Mouse (Mus musculus) heart, embryonic 11.5 days (tissue): Measurements from ENCODE around the gene Rpl29. TPM values are rescaled to one million over a fixed set of nuclear protein-coding genes. Genes with fewer than 3 reads are reported as not detected.

Experiments
- ATAC-seq: fragments of 200-750 bp; cut with Nextera tagmentation; replicated peaks from 2 replicates; pipeline ENCODE4 v1.8.0; 2017; ENCODE audit warnings: moderate library complexity; ENCODE audit not compliant: insufficient number of reproducible peaks, low FRiP score, low TSS enrichment
- H3K27ac ChIP-seq: fragments of 300-500 bp; sonication (generic); 2 replicates; pipeline ENCODE4 v1.5.1; 2014; ENCODE audit warnings: mild to moderate bottlenecking, low read depth, low read length
- H3K27me3 ChIP-seq: fragments of 300-500 bp; sonication (generic); 2 replicates; pipeline ENCODE4 v1.6.1; 2014; ENCODE audit warnings: mild to moderate bottlenecking, low read length, mixed read lengths; ENCODE audit not compliant: control insufficient read depth, insufficient read depth
- H3K36me3 ChIP-seq: fragments of 300-500 bp; sonication (generic); 2 replicates; pipeline ENCODE4 v1.6.1; 2014; ENCODE audit warnings: mild to moderate bottlenecking, low read length, moderate library complexity, mixed read lengths; ENCODE audit not compliant: control insufficient read depth, insufficient read depth
- H3K4me1 ChIP-seq: fragments of 300-500 bp; sonication (generic); 2 replicates; pipeline ENCODE4 v1.6.1; 2014; ENCODE audit warnings: low read length; ENCODE audit not compliant: control insufficient read depth, insufficient read depth
- H3K4me2 ChIP-seq: fragments of 300-500 bp; sonication (generic); 2 replicates; pipeline ENCODE4 v1.6.1; 2014; ENCODE audit warnings: mild to moderate bottlenecking, moderate library complexity
- H3K4me3 ChIP-seq: fragments of 300-500 bp; sonication (generic); 2 replicates; pipeline ENCODE4 v1.5.1; 2014; ENCODE audit warnings: low read depth, low read length
- H3K9ac ChIP-seq: fragments of 300-500 bp; sonication (generic); 2 replicates; pipeline ENCODE4 v1.6.1; 2014; ENCODE audit warnings: mild to moderate bottlenecking, low read depth, low read length, moderate library complexity
- H3K9me3 ChIP-seq: fragments of 300-500 bp; sonication (generic); replicated peaks from 2 replicates; pipeline ENCODE4 v1.6.1; 2016; ENCODE audit warnings: low read length; ENCODE audit not compliant: control insufficient read depth
- WGBS: fragments of 180-500 bp; shearing (Covaris S2); extraction: QIAGEN DNeasy Blood & Tissue Kit; methylation state at CpG from one replicate; pipeline ENCODE4 v1.1.7; 2014; ENCODE audit not compliant: insufficient replicate concordance; 5-methylcytosine and 5-hydroxymethylcytosine counted together
- polyA plus RNA-seq: library from polyadenylated mRNA; unstranded; fragments of >200 nt; fragmentation: Nextera tagmentation; extraction: Ambion mirVana; gene quantifications from 2 replicates; pipeline ENCODE4 v1.2.1, GENCODE M21; 2014

The Rpl29 gene
- polyA plus RNA-seq, 1 experiment from 2014 or later, result 851 TPM

- H3K9me3 ChIP-seq, result no peaks in the 10 kb centered on the region
- peak overlapping the region; percentile 91 for H3K27ac ChIP-seq
- H3K4me3 ChIP-seq, result peak overlapping the region; percentile 77
- 0 out of 2 replicates have a peak, but pooled peaks have one; percentile 7 for ATAC-seq
- H3K4me2 ChIP-seq, result peak overlapping the region; percentile 96
- 1% methylated on average over 16 of the region's 17 CpGs for WGBS
- H3K9ac ChIP-seq, result peak overlapping the region; percentile 92
- H3K36me3 ChIP-seq, result peaks cover 3% of the 10 kb centered on the region; the same call in 1 of the 2 replicates
- peaks cover 64% of the 10 kb centered on the region for H3K4me1 ChIP-seq
- peaks cover 7% of the 10 kb centered on the region for H3K27me3 ChIP-seq
Measured at GRCm38 (mm10) chr9:106454888-106455681, 25.8 kb downstream of the Rpl29 start.

DNA sequence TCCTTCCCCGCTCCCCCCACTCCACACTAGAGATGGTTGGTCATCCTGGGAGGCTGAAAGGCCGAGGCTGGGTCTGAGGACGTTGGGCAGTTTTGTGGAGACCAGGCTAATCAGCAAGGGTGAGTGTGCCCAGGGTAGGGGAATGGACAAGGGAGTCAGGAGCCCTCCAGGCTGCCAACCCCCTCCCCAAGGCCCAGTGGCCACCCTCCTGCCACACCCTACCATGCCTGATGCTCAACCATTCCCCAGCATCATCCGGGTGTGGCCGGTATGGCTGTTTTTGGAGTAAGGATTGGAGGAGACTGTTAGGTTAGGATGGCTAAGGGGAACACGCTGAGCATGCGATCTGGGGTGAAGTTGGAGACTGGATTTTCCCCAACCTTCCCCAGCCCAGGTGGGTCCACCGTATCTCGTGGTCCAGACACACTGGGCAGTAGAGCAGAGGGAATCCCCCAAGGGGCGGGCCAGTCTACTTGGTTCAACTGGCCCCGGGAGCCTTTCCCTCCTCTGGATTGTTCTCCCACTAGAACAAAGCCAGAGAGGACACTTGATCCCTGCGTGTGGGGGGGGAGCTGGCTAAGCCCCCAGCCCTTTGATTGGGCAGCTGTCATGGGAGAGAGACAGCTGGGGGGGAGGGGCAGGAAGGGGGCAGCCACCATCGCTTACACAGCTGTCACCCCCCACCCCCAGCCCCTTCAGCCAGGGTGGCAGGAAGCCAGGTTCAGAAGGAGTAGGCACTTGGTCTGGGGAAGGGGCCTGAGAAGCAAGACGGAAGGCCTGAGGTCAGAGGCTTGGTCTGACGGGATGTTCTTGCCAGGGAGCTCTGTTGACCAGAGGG, 27.3 kb downstream of the Rpl29 start:
- no peak for ATAC-seq
- peak overlapping the region; percentile 18 for H3K27ac ChIP-seq
- 41% methylated on average over 15 of the region's 15 CpGs for WGBS
- peaks cover 6% of the 10 kb centered on the region; the same call in 1 of the 2 replicates for H3K36me3 ChIP-seq
- no peaks in the 10 kb centered on the region for H3K9me3 ChIP-seq
- H3K4me1 ChIP-seq, result peaks cover 52% of the 10 kb centered on the region
- H3K9ac ChIP-seq, result peak overlapping the region; percentile 52; the same call in 1 of the 2 replicates
- peak overlapping the region; percentile 96 for H3K4me2 ChIP-seq
- peaks cover 7% of the 10 kb centered on the region for H3K27me3 ChIP-seq
- H3K4me3 ChIP-seq, result peak overlapping the region; percentile 77; the same call in 1 of the 2 replicates

GRCm38 (mm10) chr9:106457163-106457559, 27.9 kb downstream of the Rpl29 start:
- ATAC-seq, result no peak
- H3K4me2 ChIP-seq, result peak overlapping the region; percentile 96
- H3K36me3 ChIP-seq, result peaks cover 6% of the 10 kb centered on the region; the same call in 1 of the 2 replicates
- peaks cover 52% of the 10 kb centered on the region for H3K4me1 ChIP-seq
- H3K9me3 ChIP-seq, result no peaks in the 10 kb centered on the region
- peak overlapping the region; percentile 18 for H3K27ac ChIP-seq
- peak overlapping the region; percentile 52; the same call in 1 of the 2 replicates for H3K9ac ChIP-seq
- no peak overlapping the region for H3K4me3 ChIP-seq
- H3K27me3 ChIP-seq, result peaks cover 3% of the 10 kb centered on the region; the same call in 1 of the 2 replicates
- 61% methylated on average over 9 of the region's 9 CpGs for WGBS

DNA sequence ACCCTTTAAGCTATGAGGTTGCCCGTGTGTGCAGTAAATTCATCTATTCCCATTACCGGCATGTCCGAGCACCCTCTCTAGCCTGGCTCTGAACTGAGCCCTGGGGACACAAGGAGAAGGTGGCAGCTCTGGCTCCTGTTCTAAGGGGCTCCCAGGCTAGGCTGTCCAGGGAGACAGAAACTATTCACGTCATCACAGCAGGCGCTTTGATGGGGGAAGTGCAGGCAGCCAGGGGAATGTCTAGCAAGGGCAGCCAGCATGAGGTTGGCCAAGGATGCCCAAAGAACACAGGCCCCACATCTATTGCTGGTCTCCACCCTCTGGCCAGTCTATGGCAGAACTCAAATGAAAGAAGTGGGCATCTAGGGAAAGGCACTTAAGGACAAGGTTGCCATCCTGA, 28.7 kb downstream of the Rpl29 start:
- 76% methylated on average over 5 of the region's 5 CpGs for WGBS
- Histone ChIP-seq H3K4me3 (no peak overlapping the region), H3K4me1 (peaks cover 44% of the 10 kb centered on the region), H3K9ac (0 out of 2 replicates have a peak overlapping the region, but pooled peaks have one; percentile 28), H3K36me3 (peaks cover 6% of the 10 kb centered on the region; the same call in 1 of the 2 replicates), H3K4me2 (no peak overlapping the region), H3K9me3 (no peaks in the 10 kb centered on the region), H3K27me3 (no peaks in the 10 kb centered on the region), H3K27ac (0 out of 2 replicates have a peak overlapping the region, but pooled peaks have one; percentile 18)
- ATAC-seq, result no peak

DNA sequence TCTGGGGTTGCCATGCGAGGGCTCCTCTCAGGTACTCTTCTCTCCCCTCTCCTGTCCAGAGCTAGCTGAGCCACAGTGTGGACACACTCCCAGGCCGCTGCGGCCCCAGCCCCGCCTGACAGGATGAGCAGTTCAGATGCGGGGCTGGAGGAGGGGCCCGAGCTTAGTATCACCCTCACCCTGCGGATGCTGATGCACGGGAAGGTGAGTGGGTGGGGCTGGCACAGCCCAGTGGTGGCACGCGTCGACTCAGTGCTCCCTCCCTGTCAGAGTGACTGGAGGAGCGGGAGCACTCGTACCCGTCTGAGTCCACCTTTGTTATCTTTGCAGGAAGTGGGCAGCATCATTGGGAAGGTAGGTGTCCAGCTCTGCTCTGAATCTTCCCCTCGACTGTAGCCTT, 30.7 kb downstream of the Rpl29 start:
- no peak overlapping the region for H3K4me2 ChIP-seq
- peaks cover 10% of the 10 kb centered on the region for H3K36me3 ChIP-seq
- ATAC-seq, result no peak
- no peak overlapping the region for H3K27ac ChIP-seq
- no peak overlapping the region for H3K9ac ChIP-seq
- H3K27me3 ChIP-seq, result peaks cover 5% of the 10 kb centered on the region; the same call in 1 of the 2 replicates
- 74% methylated on average over 15 of the region's 15 CpGs for WGBS
- H3K4me1 ChIP-seq, result peaks cover 43% of the 10 kb centered on the region
- no peaks in the 10 kb centered on the region for H3K9me3 ChIP-seq
- H3K4me3 ChIP-seq, result no peak overlapping the region

DNA sequence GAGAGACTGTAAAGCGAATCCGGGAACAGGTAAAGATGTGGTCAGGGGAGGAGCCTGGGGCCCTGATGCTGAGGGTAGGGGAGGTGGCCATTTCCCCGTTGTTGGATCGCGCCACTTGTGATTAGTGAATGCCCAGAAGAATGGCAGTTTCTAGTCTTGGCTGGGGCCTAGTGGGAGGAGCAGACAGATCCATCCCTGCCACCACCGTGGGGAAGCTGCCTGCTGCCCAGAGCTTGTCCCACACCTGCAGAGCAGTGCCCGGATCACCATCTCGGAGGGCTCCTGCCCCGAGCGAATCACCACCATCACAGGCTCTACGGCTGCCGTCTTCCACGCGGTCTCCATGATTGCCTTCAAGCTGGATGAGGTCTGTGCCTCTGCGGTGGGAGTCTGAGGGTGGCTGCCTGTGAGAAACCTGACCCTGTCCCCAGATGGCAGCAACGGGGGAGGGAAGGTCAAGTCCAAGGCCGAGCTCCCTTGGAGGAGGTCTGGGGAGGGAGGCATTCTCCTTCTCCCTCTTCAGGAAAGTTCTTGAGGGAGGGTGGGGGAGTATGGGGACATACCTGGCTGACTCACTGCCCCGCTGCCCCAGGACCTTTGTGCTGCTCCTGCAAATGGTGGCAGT, 31.3 kb downstream of the Rpl29 start:
- 80% methylated on average over 18 of the region's 18 CpGs for whole genome bisulfite sequencing
- peaks cover 10% of the 10 kb centered on the region for H3K36me3 ChIP-seq

GRCm38 (mm10) chr9:106461026-106461415, 31.8 kb downstream of the Rpl29 start:
- 87% methylated on average over 9 of the region's 9 CpGs for WGBS
- Histone ChIP-seq H3K4me2 (no peak overlapping the region), H3K9me3 (no peaks in the 10 kb centered on the region), H3K36me3 (peaks cover 10% of the 10 kb centered on the region), H3K4me3 (no peak overlapping the region), H3K4me1 (peaks cover 36% of the 10 kb centered on the region), H3K9ac (no peak overlapping the region), H3K27ac (no peak overlapping the region), H3K27me3 (peaks cover 11% of the 10 kb centered on the region)
- ATAC-seq, result no peak

More for the DNA sequence above, 31.3 kb downstream of the Rpl29 start:
- no peak for ATAC-seq
- Histone ChIP-seq H3K4me1 (peaks cover 39% of the 10 kb centered on the region), H3K27me3 (peaks cover 7% of the 10 kb centered on the region), H3K4me3 (no peak overlapping the region), H3K4me2 (no peak overlapping the region), H3K27ac (no peak overlapping the region), H3K9me3 (no peaks in the 10 kb centered on the region), H3K9ac (no peak overlapping the region)
